Mouse (Mus musculus) limb, embryonic 10.5 days (tissue): Measurements from ENCODE around the gene Pawr. TPM values are rescaled to one million over a fixed set of nuclear protein-coding genes. Genes with fewer than 3 reads are reported as not detected.
"Not testable (repeated sequence)": the region's sequence is repeated elsewhere in the genome, so short reads cannot be mapped to it uniquely, and the experiment has no call there.

Experiments used
- DNase-seq: peaks from one replicate; pipeline ENCODE4 v3.0.0-alpha.2; 2017; ENCODE audit warnings: low spot score
- H3K27ac ChIP-seq: fragments of 300-500 bp; sonication (generic); 2 replicates; pipeline ENCODE4 v1.5.1; 2016; ENCODE audit warnings: mild to moderate bottlenecking
- H3K27me3 ChIP-seq: fragments of 300-500 bp; sonication (generic); 2 replicates; pipeline ENCODE4 v1.6.1; 2016; ENCODE audit warnings: low read depth, mild to moderate bottlenecking; ENCODE audit not compliant: poor library complexity, severe bottlenecking
- H3K36me3 ChIP-seq: fragments of 300-500 bp; sonication (generic); 2 replicates; pipeline ENCODE4 v1.6.1; 2016; ENCODE audit warnings: mild to moderate bottlenecking, moderate library complexity
- H3K4me1 ChIP-seq: fragments of 300-500 bp; sonication (generic); 2 replicates; pipeline ENCODE4 v1.6.1; 2016
- H3K4me3 ChIP-seq: fragments of 300-500 bp; sonication (generic); 2 replicates; pipeline ENCODE4 v1.5.1; 2016; ENCODE audit warnings: mild to moderate bottlenecking, moderate library complexity
- H3K9me3 ChIP-seq: fragments of 300-500 bp; sonication (generic); replicated peaks from 2 replicates; pipeline ENCODE4 v1.6.1; 2016; ENCODE audit warnings: mild to moderate bottlenecking
- WGBS: fragments of 180-500 bp; shearing (Covaris S2); methylation state at CpG from one replicate; pipeline ENCODE4 v1.1.7; 2016; 5-methylcytosine and 5-hydroxymethylcytosine counted together
- polyA plus RNA-seq: library from polyadenylated mRNA; unstranded; fragments of >200 nt; fragmentation: Nextera tagmentation; extraction: Ambion mirVana; gene quantifications from 2 replicates; pipeline ENCODE4 v1.2.1, GENCODE M21; 2016

Pawr gene
- polyA plus RNA-seq, 1 experiment from 2014 or later: 4.3 TPM

DNA sequence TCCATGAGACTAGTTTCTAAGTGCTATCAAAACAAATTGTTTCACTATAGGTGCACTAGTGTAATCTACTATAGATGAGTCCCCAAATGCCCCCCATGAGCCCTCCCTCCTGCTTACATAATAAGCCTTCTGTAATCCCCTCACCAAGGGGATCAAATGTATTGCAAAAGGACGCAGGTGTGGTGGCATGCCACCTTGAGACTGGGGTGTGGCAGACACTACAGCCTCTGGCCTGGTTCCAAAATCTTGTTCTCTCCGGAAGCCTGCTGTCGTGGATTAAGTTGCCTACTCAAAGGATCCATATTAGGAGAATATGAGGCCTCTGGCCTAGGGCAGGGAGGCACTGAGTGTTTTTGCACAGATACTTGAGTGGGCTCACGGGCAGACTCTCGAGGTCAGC, 76.1 kb downstream of the Pawr start:
- Histone ChIP-seq H3K4me3 (no peak overlapping the region), H3K27ac (no peak overlapping the region), H3K27me3 (no peaks in the 10 kb centered on the region), H3K4me1 (peaks cover 12% of the 10 kb centered on the region), H3K9me3 (no peaks in the 10 kb centered on the region), H3K36me3 (no peaks in the 10 kb centered on the region)
- WGBS: 90% methylated on average over 5 of the region's 5 CpGs
- DNase-seq: no peak

- no peaks in the 10 kb centered on the region for H3K36me3 ChIP-seq
- H3K27ac ChIP-seq: no peak overlapping the region
- DNase-seq: no peak
- no peak overlapping the region for H3K4me3 ChIP-seq
- WGBS: 83% methylated on average over 6 of the region's 6 CpGs
- H3K27me3 ChIP-seq: no peaks in the 10 kb centered on the region
- no peaks in the 10 kb centered on the region for H3K9me3 ChIP-seq
- H3K4me1 ChIP-seq: peaks cover 12% of the 10 kb centered on the region
Observed at GRCm38 (mm10) chr10:108408437-108408836, 76.5 kb downstream of the Pawr start.

GRCm38 (mm10) chr10:108408986-108409385, 77.1 kb downstream of the Pawr start:
- H3K9me3 ChIP-seq: no peaks in the 10 kb centered on the region
- H3K27me3 ChIP-seq: no peaks in the 10 kb centered on the region
- no peaks in the 10 kb centered on the region for H3K36me3 ChIP-seq
- H3K4me1 ChIP-seq: peaks cover 12% of the 10 kb centered on the region
- no peak overlapping the region for H3K27ac ChIP-seq
- WGBS: 88% methylated on average over 6 of the region's 6 CpGs
- DNase-seq: no peak
- H3K4me3 ChIP-seq: no peak overlapping the region

- no peak overlapping the region for H3K27ac ChIP-seq
- DNase-seq: no peak
- H3K36me3 ChIP-seq: no peaks in the 10 kb centered on the region
- WGBS: 96% methylated on average over 6 of the region's 6 CpGs
- no peaks in the 10 kb centered on the region for H3K9me3 ChIP-seq
- H3K4me1 ChIP-seq: peaks cover 9% of the 10 kb centered on the region
- no peak overlapping the region for H3K4me3 ChIP-seq
- H3K27me3 ChIP-seq: no peaks in the 10 kb centered on the region
Observed at GRCm38 (mm10) chr10:108409529-108409928, 77.6 kb downstream of the Pawr start.

DNA sequence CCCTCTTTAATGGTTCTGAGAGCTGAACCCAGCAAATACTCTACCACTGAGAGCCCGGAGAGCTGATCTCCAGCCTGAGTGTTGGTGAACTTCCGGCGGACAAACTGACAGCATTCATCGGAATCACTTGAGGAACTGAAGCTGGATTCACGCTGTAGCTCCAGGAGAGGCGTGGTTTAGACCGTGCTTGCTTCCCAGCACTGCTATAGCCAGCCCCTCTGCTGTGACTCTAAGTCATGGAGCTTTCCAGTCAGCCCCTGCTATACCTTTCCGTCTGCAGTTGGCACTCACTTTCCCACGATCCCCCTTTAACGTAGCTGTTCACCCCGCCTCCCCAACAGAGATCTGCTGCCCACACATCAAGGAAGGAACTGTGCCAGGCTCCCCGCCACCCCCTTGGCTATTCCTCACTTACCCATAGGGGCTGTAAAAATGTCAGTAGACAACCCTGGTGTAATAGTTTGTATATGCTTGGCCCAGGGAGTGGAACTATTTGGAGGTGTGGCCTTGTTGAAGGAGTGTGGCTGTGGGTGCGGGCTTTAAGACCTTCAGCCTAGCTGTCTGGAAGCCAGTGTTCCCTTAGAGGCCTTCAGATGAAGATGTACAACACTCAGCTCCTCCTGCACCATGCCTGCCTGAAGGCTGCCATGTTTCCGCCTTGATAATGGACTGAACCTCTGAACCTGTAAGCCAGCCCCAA, 83.2 kb downstream of the Pawr start:
- no peaks in the 10 kb centered on the region for H3K27me3 ChIP-seq
- no peak overlapping the region for H3K4me3 ChIP-seq
- H3K4me1 ChIP-seq: no peaks in the 10 kb centered on the region
- H3K27ac ChIP-seq: no peak overlapping the region
- no peaks in the 10 kb centered on the region for H3K36me3 ChIP-seq
- DNase-seq: no peak
- 83% methylated on average over 14 of the region's 14 CpGs for whole genome bisulfite sequencing
- H3K9me3 ChIP-seq: no peaks in the 10 kb centered on the region

GRCm38 (mm10) chr10:108417448-108417847, 85.5 kb downstream of the Pawr start:
- 78% methylated on average over 5 of the region's 5 CpGs for WGBS
- Histone ChIP-seq H3K27ac (no peak overlapping the region), H3K27me3 (no peaks in the 10 kb centered on the region), H3K9me3 (no peaks in the 10 kb centered on the region), H3K4me3 (no peak overlapping the region), H3K4me1 (no peaks in the 10 kb centered on the region), H3K36me3 (no peaks in the 10 kb centered on the region)
- DNase-seq: no peak

DNA sequence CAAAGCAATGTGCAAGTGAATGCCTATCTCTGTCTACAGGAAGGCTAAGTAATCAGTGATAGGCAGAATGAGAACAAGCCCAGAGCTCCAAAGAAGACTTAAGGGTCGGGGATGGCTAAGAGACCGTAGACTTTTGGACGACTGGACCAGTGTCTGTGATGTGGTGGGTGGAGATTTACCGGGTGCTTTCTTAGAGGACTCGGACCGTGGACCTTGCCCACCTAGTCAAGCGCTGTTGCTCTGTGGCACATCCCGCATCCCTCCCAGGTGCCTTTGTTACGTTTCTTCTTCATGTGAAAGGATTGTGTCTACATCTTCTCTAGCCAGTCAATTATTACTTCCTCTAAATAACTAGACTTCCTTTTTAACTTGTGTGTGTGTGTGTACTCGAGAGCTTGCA, 98.6 kb downstream of the Pawr start:
- DNase-seq: no peak
- H3K36me3 ChIP-seq: no peaks in the 10 kb centered on the region
- H3K27me3 ChIP-seq: no peaks in the 10 kb centered on the region
- no peak overlapping the region for H3K27ac ChIP-seq
- peaks cover 20% of the 10 kb centered on the region for H3K4me1 ChIP-seq
- no peak overlapping the region for H3K4me3 ChIP-seq
- 95% methylated on average over 10 of the region's 10 CpGs for WGBS
- H3K9me3 ChIP-seq: no peaks in the 10 kb centered on the region

DNA sequence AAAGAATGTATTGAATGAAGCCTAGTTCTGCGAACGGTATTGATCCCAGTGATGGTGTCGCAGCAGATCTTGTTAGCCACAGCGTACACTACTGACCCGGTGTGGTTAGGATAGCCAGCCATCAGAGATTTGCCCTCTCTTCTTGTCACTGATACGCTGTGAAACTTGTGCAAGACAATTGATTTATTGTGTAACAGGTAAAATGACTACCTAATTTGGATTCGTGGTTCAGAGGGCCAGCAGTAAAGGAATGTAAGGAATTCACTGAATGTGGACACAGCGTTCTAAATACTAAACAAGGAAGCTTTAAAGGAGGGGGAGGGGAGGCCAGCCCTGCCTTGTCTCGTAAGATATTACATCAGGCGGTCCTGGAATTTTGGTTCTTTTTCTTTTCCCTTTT, 100.3 kb downstream of the Pawr start:
- peaks cover 20% of the 10 kb centered on the region for H3K4me1 ChIP-seq
- H3K9me3 ChIP-seq: no peaks in the 10 kb centered on the region
- H3K4me3 ChIP-seq: no peak overlapping the region
- H3K36me3 ChIP-seq: no peaks in the 10 kb centered on the region
- no peak overlapping the region for H3K27ac ChIP-seq
- 48% methylated on average over 10 of the region's 10 CpGs for WGBS
- no peak for DNase-seq
- no peaks in the 10 kb centered on the region for H3K27me3 ChIP-seq

GRCm38 (mm10) chr10:108433976-108434375, 102.1 kb downstream of the Pawr start:
- DNase-seq: peak; percentile 45
- Histone ChIP-seq H3K4me1 (peaks cover 20% of the 10 kb centered on the region), H3K9me3 (no peaks in the 10 kb centered on the region), H3K27me3 (no peaks in the 10 kb centered on the region), H3K27ac (peak overlapping the region; percentile 47), H3K36me3 (no peaks in the 10 kb centered on the region), H3K4me3 (peak overlapping the region; percentile 32; the same call in 1 of the 2 replicates)
- WGBS: 19% methylated on average over 15 of the region's 15 CpGs

DNA sequence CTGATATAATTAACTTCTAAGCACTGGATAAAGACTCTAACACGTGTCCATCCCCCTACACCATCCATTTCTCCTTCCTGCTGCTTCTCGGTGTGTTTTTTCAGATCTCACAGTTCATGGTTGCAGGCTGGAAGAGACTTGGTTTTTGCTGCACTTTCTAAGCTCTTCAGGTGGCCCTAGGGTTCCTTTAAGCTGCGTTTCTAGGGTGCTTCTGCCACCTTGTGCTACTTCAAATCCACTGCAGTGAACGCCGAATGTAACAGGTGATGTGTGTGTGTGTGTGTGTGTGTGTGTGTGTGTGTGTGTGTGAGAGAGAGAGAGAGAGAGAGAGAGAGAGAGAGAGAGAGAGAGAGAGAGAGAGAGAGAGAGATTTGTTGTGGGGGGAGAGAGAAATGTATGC, 103.7 kb downstream of the Pawr start:
- Histone ChIP-seq H3K36me3 (no peaks in the 10 kb centered on the region), H3K4me3 (no peak overlapping the region), H3K27ac (no peak overlapping the region), H3K9me3 (no peaks in the 10 kb centered on the region), H3K4me1 (peaks cover 20% of the 10 kb centered on the region), H3K27me3 (no peaks in the 10 kb centered on the region)
- 40% methylated on average over 5 of the region's 5 CpGs for WGBS
- DNase-seq: no peak

DNA sequence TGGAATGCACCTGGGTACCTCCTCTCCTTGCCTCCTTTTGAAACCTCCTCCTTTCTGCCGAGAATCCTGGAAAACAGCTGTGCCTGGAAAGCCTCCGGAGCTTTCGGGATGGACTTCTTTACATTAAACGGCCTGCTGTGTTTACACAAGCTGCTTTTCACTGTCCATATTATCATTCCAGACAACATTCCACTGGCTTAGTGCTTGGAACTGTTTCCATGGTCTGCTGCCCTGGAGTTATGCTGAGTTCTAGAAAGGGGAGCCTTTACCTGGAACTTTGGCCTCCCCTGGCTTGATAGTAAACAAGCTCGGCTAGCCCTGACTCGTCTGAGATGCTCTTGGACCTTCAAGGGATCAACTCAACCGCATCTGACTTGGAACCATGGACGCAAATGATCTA, 104.4 kb downstream of the Pawr start:
- Histone ChIP-seq H3K27me3 (no peaks in the 10 kb centered on the region), H3K36me3 (no peaks in the 10 kb centered on the region), H3K9me3 (no peaks in the 10 kb centered on the region), H3K4me3 (no peak overlapping the region), H3K27ac (no peak overlapping the region), H3K4me1 (peaks cover 20% of the 10 kb centered on the region)
- no peak for DNase-seq
- WGBS: 51% methylated on average over 8 of the region's 8 CpGs

GRCm38 (mm10) chr10:108440251-108440650, 108.3 kb downstream of the Pawr start:
- not testable (repeated sequence) for H3K36me3 ChIP-seq, H3K27ac ChIP-seq, H3K9me3 ChIP-seq, DNase-seq, H3K4me3 ChIP-seq, H3K27me3 ChIP-seq
- H3K4me1 ChIP-seq: peaks cover 11% of the 10 kb centered on the region; the same call in 1 of the 2 replicates
- 98% methylated on average over 5 of the region's 5 CpGs for WGBS

DNA sequence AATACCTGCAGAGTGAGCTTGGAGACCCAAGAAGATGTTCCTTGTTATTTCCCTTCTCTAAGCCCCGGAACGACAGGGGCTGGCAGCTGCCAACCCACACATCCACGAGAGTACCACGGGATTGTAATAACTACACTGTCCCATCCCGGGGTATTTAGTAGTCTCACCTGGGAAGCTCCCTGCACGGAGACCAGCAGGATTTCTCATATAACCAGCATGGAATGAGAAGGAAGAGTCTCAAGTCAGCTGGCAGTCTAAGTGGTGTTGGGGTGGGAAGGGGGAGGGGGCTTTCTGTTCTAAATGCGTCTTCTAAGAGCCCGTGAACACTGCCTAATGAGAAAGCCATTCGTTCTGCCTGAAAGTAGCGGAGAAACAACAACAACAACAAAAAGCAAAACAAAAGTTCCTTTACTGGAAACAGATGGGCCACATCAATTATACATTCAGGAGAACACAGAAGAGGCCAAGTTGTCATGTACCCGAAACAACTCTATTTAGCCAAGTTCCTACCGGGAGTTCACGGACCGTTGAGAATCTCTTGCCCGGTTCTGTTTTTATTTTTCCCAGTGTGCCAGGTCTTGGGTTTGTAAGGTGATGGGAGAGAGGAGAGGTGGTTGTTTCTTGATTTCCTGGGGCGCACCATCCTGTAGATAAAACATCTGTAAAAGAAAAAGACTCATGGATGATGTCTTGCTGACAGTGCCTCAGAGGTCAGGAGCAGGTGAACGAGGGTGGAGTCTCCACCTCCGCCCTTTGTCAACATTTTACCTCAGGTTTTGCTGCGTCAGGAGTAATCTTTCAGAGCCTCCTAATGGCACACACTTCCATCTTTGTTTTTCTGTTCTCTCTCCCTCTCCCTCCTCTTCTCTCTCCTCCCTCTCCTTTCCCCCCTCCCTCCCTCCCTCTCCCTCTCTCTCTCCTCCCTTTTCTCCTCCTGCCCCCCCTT, 112.3 kb downstream of the Pawr start:
- DNase-seq: no peak
- Histone ChIP-seq H3K4me1 (peaks cover 18% of the 10 kb centered on the region; the same call in 1 of the 2 replicates), H3K27me3 (no peaks in the 10 kb centered on the region), H3K27ac (no peak overlapping the region), H3K36me3 (no peaks in the 10 kb centered on the region), H3K9me3 (no peaks in the 10 kb centered on the region), H3K4me3 (no peak overlapping the region)
- 74% methylated on average over 19 of the region's 19 CpGs for WGBS
